Mouse (Mus musculus): ENCODE measurements around the gene Fig4.

DNA sequence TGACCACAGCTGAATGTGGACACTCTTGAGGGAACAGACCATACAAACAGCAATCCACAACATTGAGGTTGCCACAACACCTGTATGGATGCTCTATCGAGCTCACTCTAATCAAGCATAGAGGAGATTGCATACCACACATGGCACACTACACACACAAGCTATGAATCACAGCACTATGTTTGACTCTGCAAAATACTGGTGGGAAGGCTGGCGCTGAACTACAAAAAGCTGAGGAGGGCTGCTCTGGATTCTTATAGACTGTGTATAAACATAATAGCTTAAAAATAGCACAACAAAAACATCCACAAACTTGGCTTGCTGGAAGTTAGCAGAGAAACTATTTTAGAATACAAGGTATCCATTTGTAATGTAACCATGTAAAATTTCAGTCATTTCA is 22.3 kb downstream of the Fig4 start:
- TF ChIP-seq ZC3H11A (IDR thresholded peaks at IDR 0.05; ENCODE audit: borderline replicate concordance, low read depth, low read length) (no peak), ZNF384 (IDR thresholded peaks at IDR 0.05; ENCODE audit: low read depth, low read length) (no peak), HCFC1 (IDR thresholded peaks at IDR 0.05; ENCODE audit: borderline replicate concordance, insufficient read depth, low read length) (no peak)
